Mouse (Mus musculus) myocyte (in vitro differentiated cells): ENCODE measurements at regions not wholly inside any gene's neighbourhood (a gene's known extent, or its start where the extent isn't known, plus 50 kb on each side); places are given as distances from the start of the nearest gene placed in this dataset.

ENCODE experiments used
- CEBPB ChIP-seq: IDR thresholded peaks from 2 replicates; pipeline ENCODE4 v1.6.1; 2011; ENCODE audit warnings: mild to moderate bottlenecking, moderate library complexity; ENCODE audit not compliant: poor library complexity, insufficient read depth, severe bottlenecking
- E2F4 ChIP-seq: IDR thresholded peaks from one replicate; pipeline ENCODE4 v1.6.1; 2011; ENCODE audit warnings: mild to moderate bottlenecking, control low read depth, moderate library complexity; ENCODE audit not compliant: insufficient read depth
- MAX ChIP-seq: IDR thresholded peaks from one replicate; pipeline ENCODE4 v1.6.1; 2011; ENCODE audit warnings: low read depth, mild to moderate bottlenecking, control low read depth
- MYOD1 ChIP-seq, 3 experiments: IDR thresholded peaks; one replicate each; pipeline ENCODE4 v1.6.1; 2011; ENCODE audit warnings: control low read depth in 2 of 3, low read depth in 2 of 3, mild to moderate bottlenecking in 2 of 3, moderate library complexity in 1 of 3; ENCODE audit not compliant: insufficient read length in 2 of 3, control insufficient read depth in 1 of 3
- MYOG ChIP-seq, 3 experiments: IDR thresholded peaks; one replicate each; pipeline ENCODE4 v1.6.1; 2011; ENCODE audit warnings: control low read depth in 2 of 3, low read depth in 2 of 3, mild to moderate bottlenecking in 2 of 3; ENCODE audit not compliant: insufficient read length in 2 of 3, control insufficient read depth in 1 of 3, insufficient read depth in 1 of 3
- POLR2A ChIP-seq: IDR thresholded peaks from one replicate; pipeline ENCODE4 v1.6.1; 2011; ENCODE audit warnings: low read depth, mild to moderate bottlenecking, control low read depth, moderate library complexity; ENCODE audit not compliant: insufficient read length
- POLR2AphosphoS2 ChIP-seq: IDR thresholded peaks from one replicate; pipeline ENCODE4 v1.6.1; 2011; ENCODE audit warnings: low read depth, control low read depth; ENCODE audit not compliant: insufficient read length
- TCF12 ChIP-seq: IDR thresholded peaks from one replicate; pipeline ENCODE4 v1.6.1; 2011; ENCODE audit warnings: mild to moderate bottlenecking, control low read depth; ENCODE audit not compliant: poor library complexity, insufficient read depth, severe bottlenecking
- USF1 ChIP-seq: IDR thresholded peaks from one replicate; pipeline ENCODE4 v1.6.1; 2011; ENCODE audit warnings: low read depth, mild to moderate bottlenecking, control low read depth, moderate library complexity

DNA sequence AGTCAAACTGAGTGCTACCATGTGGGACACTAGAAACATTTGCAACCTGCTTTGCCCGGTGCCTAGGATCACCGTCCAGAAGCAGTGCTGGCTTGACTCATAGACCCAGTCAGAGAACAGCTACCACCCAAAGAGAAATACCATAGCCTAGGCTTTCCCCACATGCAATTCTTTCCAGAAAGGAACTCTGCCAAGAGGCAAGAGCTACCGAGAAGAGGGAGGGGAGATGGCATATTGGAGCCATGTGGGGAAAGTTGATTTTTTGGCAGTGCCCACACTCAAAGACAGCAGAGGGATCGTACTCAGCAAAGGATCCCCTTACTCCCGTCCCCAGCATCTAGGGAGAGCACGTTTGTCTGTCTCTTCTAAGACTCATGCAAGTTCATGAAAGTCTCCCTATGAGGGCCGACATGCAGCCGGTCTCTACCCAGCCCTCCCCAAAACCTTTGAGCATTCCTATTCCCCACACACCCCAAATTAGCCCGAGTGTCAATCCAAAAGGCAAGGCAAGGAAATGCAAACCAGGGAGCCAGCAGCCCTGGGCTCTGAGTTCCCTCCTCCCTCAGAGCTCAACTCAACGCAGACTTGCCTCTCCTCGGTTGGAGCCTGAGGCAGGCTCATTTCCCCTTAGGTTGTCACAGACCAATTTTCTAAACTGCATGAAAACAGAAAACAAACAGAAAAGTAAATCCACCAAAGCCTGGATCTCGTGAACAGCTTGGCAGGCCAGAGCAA lies 116.2 kb upstream of the Pkdcc start:
- TF ChIP-seq TCF12 = no peak
- no peak for TF ChIP-seq POLR2A
- TF ChIP-seq POLR2AphosphoS2 = no peak
- TF ChIP-seq USF1 = no peak
- no peak for TF ChIP-seq CEBPB
- TF ChIP-seq E2F4 = no peak
- TF ChIP-seq MYOG (IDR thresholded peaks at IDR 0.05; ENCODE audit: control insufficient read depth in 1 of 3, insufficient read depth in 1 of 3, insufficient read length in 2 of 3, low read depth in 2 of 3) = no peak
- no peak for TF ChIP-seq MAX
- TF ChIP-seq MYOD1 (IDR thresholded peaks at IDR 0.05; ENCODE audit: control insufficient read depth in 1 of 3, insufficient read length in 2 of 3, low read depth in 2 of 3) = no peak
